Mouse (Mus musculus): Measurements from ENCODE around the gene Arhgdia. TPM values are rescaled to one million over a fixed set of nuclear protein-coding genes. Genes with fewer than 3 reads are reported as not detected.
A peak's percentile ranks its signal among the peaks of the same experiment; 100 is the strongest.

Arhgdia gene
- polyA plus RNA-seq, 2 experiments = 172 to 191 TPM

DNA sequence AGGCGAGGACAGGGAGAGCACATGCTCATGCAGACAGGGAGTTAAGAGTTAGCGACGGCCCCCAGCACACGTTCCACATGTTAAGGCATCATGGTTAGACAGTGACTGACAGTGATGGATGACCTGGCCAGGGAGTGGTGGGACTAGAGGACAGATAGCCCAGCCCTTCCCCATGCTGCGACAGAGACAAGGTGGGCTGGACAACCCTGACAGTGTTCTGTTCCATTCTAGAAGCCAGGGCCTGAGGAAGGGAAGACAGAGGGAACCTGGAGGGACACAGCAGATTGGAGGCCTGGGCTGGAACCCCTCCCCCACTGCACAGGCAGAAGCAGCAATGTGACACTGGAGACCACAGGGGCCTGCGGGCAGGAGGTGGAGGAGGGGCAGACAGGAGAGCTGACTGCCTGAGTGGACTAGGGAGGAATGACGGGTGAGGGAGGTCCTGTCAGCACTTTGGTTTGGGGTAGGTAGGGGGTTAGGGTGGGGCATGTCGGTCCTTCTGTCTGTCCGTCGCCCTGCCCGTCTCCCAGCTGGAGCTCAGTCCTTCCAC is 2.7 kb downstream of the Arhgdia start:
- WGBS (ENCODE audit: insufficient replicate concordance) = 87% methylated on average over 11 of the region's 11 CpGs
- no peak for DNase-seq (ENCODE audit: low read depth in 3 of 3, low spot score in 3 of 3)
- ATAC-seq (ENCODE audit: insufficient read depth) = no peak
- Histone ChIP-seq H3K27ac (no peak overlapping the region), H3K4me2 (ENCODE audit: low read depth) (no peak overlapping the region), H3K9me3 (ENCODE audit: control insufficient read depth, low read length) (no peaks in the 10 kb centered on the region), H3K4me1 (replicated peaks; ENCODE audit: control insufficient read depth in 2 of 2, insufficient read depth in 2 of 2, low read length in 1 of 2) (peaks cover 22 to 25% of the 10 kb centered on the region in 2 experiments), H3K9ac (replicated peaks) (no peak overlapping the region), H3K4me3 (ENCODE audit: insufficient read depth in 1 of 2, low read depth in 2 of 2, low read length in 2 of 2) (no peak overlapping the region), H3K27me3 (ENCODE audit: control insufficient read depth, insufficient read depth, low read length) (no peaks in the 10 kb centered on the region), H3K36me3 (replicated peaks; ENCODE audit: control insufficient read depth, insufficient read depth, low read depth) (peaks cover 18% of the 10 kb centered on the region)
- TF ChIP-seq EP300 (IDR thresholded peaks at IDR 0.05; ENCODE audit: low read depth) (no peak), CTCF (IDR thresholded peaks at IDR 0.05; ENCODE audit: low read depth) (no peak)

DNA sequence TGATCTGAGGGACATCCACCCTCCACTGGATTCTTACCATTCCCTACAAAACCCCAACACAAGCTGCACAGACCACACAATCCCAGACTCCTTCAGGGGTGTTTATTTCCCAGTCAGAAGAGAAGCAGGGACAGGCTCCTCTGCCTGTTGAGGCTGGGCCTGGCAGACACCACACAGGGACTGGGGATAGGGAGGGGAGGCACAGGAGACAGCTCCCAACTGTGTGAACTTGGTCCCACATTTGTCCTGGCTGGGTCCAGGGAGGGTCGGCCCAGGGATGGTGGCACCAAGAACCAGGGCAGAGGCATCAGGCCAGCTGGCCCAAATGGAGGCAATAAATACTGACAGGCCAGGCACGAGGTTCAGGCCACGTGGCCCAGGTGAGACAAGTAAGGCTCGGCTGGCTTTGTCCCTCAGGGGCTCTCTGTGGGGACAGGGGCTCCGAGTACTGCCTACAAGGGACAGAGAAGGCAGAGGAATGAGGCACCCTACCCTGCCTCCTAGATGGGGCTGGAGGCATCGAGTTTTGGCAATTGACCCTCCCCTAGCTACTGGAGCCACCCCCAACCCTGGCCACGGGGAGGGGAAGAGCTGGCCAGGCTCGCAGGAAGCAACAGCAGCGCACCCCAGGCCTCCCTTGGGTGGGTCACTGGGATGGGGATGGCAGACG is 3.3 kb downstream of the Arhgdia start:
- Histone ChIP-seq H3K4me1 (replicated peaks; ENCODE audit: control insufficient read depth in 2 of 2, insufficient read depth in 2 of 2, low read length in 1 of 2) (peaks cover 22 to 25% of the 10 kb centered on the region in 2 experiments), H3K36me3 (replicated peaks; ENCODE audit: control insufficient read depth, insufficient read depth, low read depth) (peaks cover 18% of the 10 kb centered on the region), H3K4me2 (ENCODE audit: low read depth) (no peak overlapping the region), H3K9me3 (ENCODE audit: control insufficient read depth, low read length) (no peaks in the 10 kb centered on the region), H3K27me3 (ENCODE audit: control insufficient read depth, insufficient read depth, low read length) (no peaks in the 10 kb centered on the region), H3K27ac (no peak overlapping the region), H3K4me3 (ENCODE audit: insufficient read depth in 1 of 2, low read depth in 2 of 2, low read length in 2 of 2) (no peak overlapping the region), H3K9ac (replicated peaks) (no peak overlapping the region)
- TF ChIP-seq EP300 (IDR thresholded peaks at IDR 0.05; ENCODE audit: low read depth) = no peak
- no peak for TF ChIP-seq CTCF (IDR thresholded peaks at IDR 0.05; ENCODE audit: low read depth)
- 76% methylated on average over 10 of the region's 10 CpGs for WGBS (ENCODE audit: insufficient replicate concordance)
- DNase-seq (ENCODE audit: low read depth in 3 of 3, low spot score in 3 of 3) (no peak), ATAC-seq (ENCODE audit: insufficient read depth) (no peak)

DNA sequence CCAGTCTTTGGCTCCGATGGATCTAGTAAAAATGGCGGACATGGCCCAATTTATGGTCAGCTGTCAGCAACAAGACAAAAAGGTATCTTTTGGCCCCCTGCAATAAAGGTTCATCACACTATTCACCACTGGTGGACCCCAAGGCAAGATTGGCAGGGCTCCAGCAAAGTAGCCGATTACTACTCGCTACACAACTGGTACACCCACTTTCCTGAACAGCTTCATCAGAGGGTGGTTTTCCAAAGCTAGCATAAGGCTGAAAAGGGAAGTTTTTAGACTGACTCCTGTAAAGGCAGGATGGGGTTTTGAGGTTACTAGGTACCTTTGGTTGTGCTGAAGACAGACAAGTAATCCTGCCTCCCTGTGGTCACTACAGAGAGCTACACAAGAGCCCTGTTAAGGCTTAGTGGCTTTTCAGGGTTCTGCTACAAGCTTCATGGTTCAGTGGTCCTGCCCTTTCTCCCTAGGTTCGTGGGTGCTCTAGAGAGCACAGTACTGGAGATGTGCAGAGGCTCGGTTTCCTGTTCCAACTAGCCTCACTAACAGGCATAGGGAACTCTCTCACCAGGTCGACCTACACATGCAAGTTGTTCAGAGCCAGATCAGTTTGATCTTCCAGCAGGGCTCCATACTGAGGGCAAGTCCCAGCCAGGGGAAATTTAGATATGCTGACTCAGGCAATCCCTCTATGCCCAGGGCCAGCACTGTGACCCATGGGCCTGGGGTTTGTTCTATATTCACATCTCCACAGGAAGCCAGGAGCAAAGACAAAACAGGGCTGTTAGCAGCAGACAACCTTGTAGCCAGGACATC is 4.0 kb downstream of the Arhgdia start:
- Histone ChIP-seq H3K4me1 (replicated peaks; ENCODE audit: control insufficient read depth in 2 of 2, insufficient read depth in 2 of 2, low read length in 1 of 2) (peaks cover 22 to 25% of the 10 kb centered on the region in 2 experiments), H3K4me3 (ENCODE audit: insufficient read depth in 1 of 2, low read depth in 2 of 2, low read length in 2 of 2) (no peak overlapping the region), H3K27me3 (ENCODE audit: control insufficient read depth, insufficient read depth, low read length) (no peaks in the 10 kb centered on the region), H3K9ac (replicated peaks) (no peak overlapping the region), H3K9me3 (ENCODE audit: control insufficient read depth, low read length) (no peaks in the 10 kb centered on the region), H3K4me2 (ENCODE audit: low read depth) (peak overlapping the region; percentile 11), H3K36me3 (replicated peaks; ENCODE audit: control insufficient read depth, insufficient read depth, low read depth) (peaks cover 18% of the 10 kb centered on the region), H3K27ac (peak overlapping the region; percentile 41)
- ATAC-seq (ENCODE audit: insufficient read depth) (no peak), DNase-seq (ENCODE audit: low read depth in 3 of 3, low spot score in 3 of 3) (no peak)
- 71% methylated on average over 7 of the region's 7 CpGs for WGBS (ENCODE audit: insufficient replicate concordance)
- TF ChIP-seq EP300 (IDR thresholded peaks at IDR 0.05; ENCODE audit: low read depth) (no peak), CTCF (IDR thresholded peaks at IDR 0.05; ENCODE audit: low read depth) (peak; percentile 50)

DNA sequence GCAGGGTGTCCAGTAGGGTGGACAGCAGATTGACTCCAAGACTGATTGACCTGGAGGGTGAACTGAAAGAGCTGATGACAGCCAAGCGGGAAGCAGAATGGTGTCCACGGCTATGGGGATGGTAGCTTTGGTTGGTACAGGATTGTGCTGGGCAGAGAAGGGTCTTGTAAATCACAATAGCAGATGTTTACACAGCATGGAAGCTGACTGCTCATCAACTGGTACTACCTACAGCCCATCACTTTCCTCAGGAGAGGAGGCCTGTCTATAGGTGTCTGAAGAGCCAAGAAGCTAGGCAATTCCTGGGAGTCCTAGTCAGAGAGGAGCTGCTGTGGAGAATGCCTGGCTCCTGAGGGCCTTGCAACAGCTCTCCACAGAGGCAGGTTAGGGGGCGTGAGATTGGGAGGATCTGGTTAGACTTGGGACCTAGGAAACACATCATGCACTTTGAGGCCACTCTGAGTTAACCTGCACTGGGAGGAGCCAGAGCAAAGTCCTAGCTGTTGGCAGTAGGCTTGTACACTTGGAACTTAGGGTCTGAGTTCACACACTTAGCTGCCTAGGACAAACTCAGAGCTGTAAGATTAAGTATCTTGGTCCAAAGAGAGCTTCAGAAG is 5.0 kb downstream of the Arhgdia start:
- TF ChIP-seq CTCF (IDR thresholded peaks at IDR 0.05; ENCODE audit: low read depth) (no peak), EP300 (IDR thresholded peaks at IDR 0.05; ENCODE audit: low read depth) (no peak)
- peak overlapping the region; percentile 41 for H3K27ac ChIP-seq
- DNase-seq (ENCODE audit: low read depth in 3 of 3, low spot score in 3 of 3) (no peak), ATAC-seq (ENCODE audit: insufficient read depth) (no peak)
- H3K4me1 ChIP-seq (replicated peaks; ENCODE audit: control insufficient read depth in 2 of 2, insufficient read depth in 2 of 2, low read length in 1 of 2) = peaks cover 21 to 25% of the 10 kb centered on the region in 2 experiments
- H3K27me3 ChIP-seq (ENCODE audit: control insufficient read depth, insufficient read depth, low read length) = no peaks in the 10 kb centered on the region
- H3K36me3 ChIP-seq (replicated peaks; ENCODE audit: control insufficient read depth, insufficient read depth, low read depth) = peaks cover 18% of the 10 kb centered on the region
- H3K4me3 ChIP-seq (ENCODE audit: insufficient read depth in 1 of 2, low read depth in 2 of 2, low read length in 2 of 2) = no peak overlapping the region
- WGBS (ENCODE audit: insufficient replicate concordance) = 82% methylated on average over 3 of the region's 3 CpGs
- no peaks in the 10 kb centered on the region for H3K9me3 ChIP-seq (ENCODE audit: control insufficient read depth, low read length)
- H3K9ac ChIP-seq (replicated peaks) = no peak overlapping the region
- H3K4me2 ChIP-seq (ENCODE audit: low read depth) = peak overlapping the region; percentile 11; the same call in 1 of the 2 replicates

Data from liver, embryonic 14.5 days (tissue).